Mouse (Mus musculus): ENCODE data around the gene Tax1bp1.
A peak's percentile ranks its signal among the peaks of the same experiment; 100 is the strongest.

The Tax1bp1 gene

GRCm38 (mm10) chr6:52802181-52802580 is 88.7 kb downstream of the Tax1bp1 start:
- DNase-seq = no peak

- peak; percentile 34 for DNase-seq
Measured at GRCm38 (mm10) chr6:52805237-52805856, 91.8 kb downstream of the Tax1bp1 start.
